Mouse (Mus musculus) retina, adult 2 months (tissue): Measurements from ENCODE around the gene Zfp689.
A peak's percentile ranks its signal among the peaks of the same experiment; 100 is the strongest.
"Not testable (repeated sequence)": the region's sequence is repeated elsewhere in the genome, so short reads cannot be mapped to it uniquely, and the experiment has no call there.

Experiments
- DNase-seq: peaks from one replicate; pipeline ENCODE4 v3.0.0-alpha.2; 2012; ENCODE audit warnings: low read depth, low spot score

Zfp689 gene

GRCm38 (mm10) chr7:127404101-127404500, 44.9 kb downstream of the Zfp689 start:
- not testable (repeated sequence) for DNase-seq

- DNase-seq = no peak
These were observed 46.0 kb downstream of the Zfp689 start for GRCm38 (mm10) chr7:127402980-127403379.

GRCm38 (mm10) chr7:127400355-127400754, 48.6 kb downstream of the Zfp689 start:
- DNase-seq = no peak

GRCm38 (mm10) chr7:127393944-127394333, 55.0 kb downstream of the Zfp689 start:
- no peak for DNase-seq

GRCm38 (mm10) chr7:127393157-127393943, 55.6 kb downstream of the Zfp689 start, which contains the start of gene E430018J23Rik:
Gene E430018J23Rik, minus strand, starts transcription at chr7:127393629.
- DNase-seq = peak; percentile 98

- no peak for DNase-seq
These were observed 56.6 kb downstream of the Zfp689 start for GRCm38 (mm10) chr7:127392251-127392824.
